Mouse (Mus musculus) kidney, embryonic 16.5 days (tissue): ENCODE results near the gene Olfm3. TPM values are rescaled to one million over a fixed set of nuclear protein-coding genes. Genes with fewer than 3 reads are reported as not detected.

Experiments used
- ATAC-seq: fragments of 200-750 bp; cut with Nextera tagmentation; 2 replicates; pipeline ENCODE4 v1.8.0; 2017; ENCODE audit warnings: moderate TSS enrichment; ENCODE audit not compliant: low FRiP score, low TSS enrichment
- H3K27ac ChIP-seq: fragments of 300-500 bp; sonication (generic); 2 replicates; pipeline ENCODE4 v1.5.1; 2014; ENCODE audit warnings: low read length
- H3K27me3 ChIP-seq: fragments of 300-500 bp; sonication (generic); 2 replicates; pipeline ENCODE4 v1.6.1; 2014; ENCODE audit warnings: low read length, control low read depth, mixed read lengths; ENCODE audit not compliant: insufficient read depth
- H3K36me3 ChIP-seq: fragments of 300-500 bp; sonication (generic); 2 replicates; pipeline ENCODE4 v1.6.1; 2014; ENCODE audit warnings: low read length, control low read depth, mixed read lengths; ENCODE audit not compliant: insufficient read depth
- H3K4me1 ChIP-seq: fragments of 300-500 bp; sonication (generic); 2 replicates; pipeline ENCODE4 v1.6.1; 2014; ENCODE audit warnings: low read length, control low read depth, mixed read lengths; ENCODE audit not compliant: insufficient read depth
- H3K4me2 ChIP-seq: fragments of 300-500 bp; sonication (generic); replicated peaks from 2 replicates; pipeline ENCODE4 v1.6.1; 2014; ENCODE audit warnings: low read depth, low read length
- H3K4me3 ChIP-seq: fragments of 300-500 bp; sonication (generic); 2 replicates; pipeline ENCODE4 v1.5.1; 2014; ENCODE audit warnings: mild to moderate bottlenecking, low read length
- H3K9ac ChIP-seq: fragments of 300-500 bp; sonication (generic); replicated peaks from 2 replicates; pipeline ENCODE4 v1.6.1; 2014; ENCODE audit warnings: low read length
- H3K9me3 ChIP-seq: fragments of 300-500 bp; sonication (generic); 2 replicates; pipeline ENCODE4 v1.6.1; 2016; ENCODE audit warnings: low read length, control low read depth
- WGBS: fragments of 180-500 bp; shearing (Covaris S2); extraction: QIAGEN DNeasy Blood & Tissue Kit; methylation state at CpG from one replicate; pipeline ENCODE4 v1.1.7; 2014; 5-methylcytosine and 5-hydroxymethylcytosine counted together
- polyA plus RNA-seq: library from polyadenylated mRNA; unstranded; fragments of >200 nt; fragmentation: Nextera tagmentation; extraction: Ambion mirVana; gene quantifications from 2 replicates; pipeline ENCODE4 v1.2.1, GENCODE M21; 2015

The Olfm3 gene
- polyA plus RNA-seq, 1 experiment from 2014 or later, result 0.09 TPM

DNA sequence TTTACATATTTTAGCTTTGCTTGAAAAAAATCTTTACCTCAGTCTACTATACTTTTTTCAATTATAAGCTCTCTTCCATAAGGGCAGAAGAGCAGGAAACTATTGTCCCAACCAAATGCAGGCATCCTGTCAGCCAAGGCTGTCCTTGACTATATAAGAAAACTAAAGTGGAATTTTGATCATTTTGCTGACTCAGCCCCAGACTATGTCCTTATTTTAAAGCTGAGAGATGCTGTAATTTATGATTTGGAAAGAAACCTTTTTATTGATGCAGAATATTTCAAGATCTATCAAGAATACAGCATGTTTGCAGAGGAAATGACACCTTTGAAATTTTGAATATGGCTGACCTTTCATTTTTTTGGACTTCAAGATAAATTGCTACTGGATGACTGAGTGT lies 51.0 kb downstream of the Olfm3 start:
- H3K4me2 ChIP-seq, result no peak overlapping the region
- H3K27me3 ChIP-seq, result no peaks in the 10 kb centered on the region
- no peaks in the 10 kb centered on the region for H3K36me3 ChIP-seq
- H3K4me1 ChIP-seq, result no peaks in the 10 kb centered on the region
- H3K4me3 ChIP-seq, result no peak overlapping the region
- no peak overlapping the region for H3K27ac ChIP-seq
- no peak overlapping the region for H3K9ac ChIP-seq
- no peaks in the 10 kb centered on the region for H3K9me3 ChIP-seq
- no peak for ATAC-seq

- 64% methylated on average over 7 of the region's 7 CpGs for WGBS
- no peaks in the 10 kb centered on the region for H3K9me3 ChIP-seq
- ATAC-seq, result no peak
Observed at GRCm38 (mm10) chr3:114959311-114959967, 55.6 kb downstream of the Olfm3 start.

GRCm38 (mm10) chr3:114962316-114963083 lies 58.6 kb downstream of the Olfm3 start:
- H3K4me1 ChIP-seq, result no peaks in the 10 kb centered on the region
- no peaks in the 10 kb centered on the region for H3K9me3 ChIP-seq
- no peak for ATAC-seq
- no peaks in the 10 kb centered on the region for H3K36me3 ChIP-seq
- no peak overlapping the region for H3K27ac ChIP-seq
- WGBS, result 73% methylated on average over 4 of the region's 4 CpGs
- no peak overlapping the region for H3K4me2 ChIP-seq
- no peaks in the 10 kb centered on the region for H3K27me3 ChIP-seq
- H3K4me3 ChIP-seq, result no peak overlapping the region
- H3K9ac ChIP-seq, result no peak overlapping the region

More at GRCm38 (mm10) chr3:114959311-114959967, 55.6 kb downstream of the Olfm3 start:
- H3K9ac ChIP-seq, result no peak overlapping the region
- H3K36me3 ChIP-seq, result no peaks in the 10 kb centered on the region
- no peaks in the 10 kb centered on the region for H3K4me1 ChIP-seq
- H3K27ac ChIP-seq, result no peak overlapping the region
- no peak overlapping the region for H3K4me3 ChIP-seq
- no peak overlapping the region for H3K4me2 ChIP-seq
- no peaks in the 10 kb centered on the region for H3K27me3 ChIP-seq

DNA sequence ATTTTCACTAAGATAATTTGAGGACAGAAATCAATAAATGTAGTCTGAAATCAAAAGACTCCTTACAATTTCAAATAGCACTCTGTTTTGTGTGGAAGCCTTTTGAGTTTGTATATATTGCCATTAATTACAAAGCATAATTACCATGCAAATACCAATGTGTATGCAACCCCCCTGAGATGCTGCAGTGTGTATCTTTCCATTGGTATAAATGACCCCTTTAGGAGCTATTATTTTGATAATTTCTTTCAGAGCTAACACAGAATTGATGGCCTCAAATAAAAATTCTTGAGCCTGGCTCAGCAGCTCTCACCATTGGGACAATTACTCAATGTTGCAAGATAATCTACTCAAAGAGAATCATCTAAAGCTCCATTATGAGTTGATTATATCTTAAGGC lies 67.3 kb downstream of the Olfm3 start:
- no peaks in the 10 kb centered on the region for H3K9me3 ChIP-seq
- H3K27me3 ChIP-seq, result no peaks in the 10 kb centered on the region
- H3K27ac ChIP-seq, result no peak overlapping the region
- H3K4me1 ChIP-seq, result no peaks in the 10 kb centered on the region
- H3K4me3 ChIP-seq, result no peak overlapping the region
- ATAC-seq, result no peak
- no peak overlapping the region for H3K4me2 ChIP-seq
- H3K36me3 ChIP-seq, result no peaks in the 10 kb centered on the region
- no peak overlapping the region for H3K9ac ChIP-seq

DNA sequence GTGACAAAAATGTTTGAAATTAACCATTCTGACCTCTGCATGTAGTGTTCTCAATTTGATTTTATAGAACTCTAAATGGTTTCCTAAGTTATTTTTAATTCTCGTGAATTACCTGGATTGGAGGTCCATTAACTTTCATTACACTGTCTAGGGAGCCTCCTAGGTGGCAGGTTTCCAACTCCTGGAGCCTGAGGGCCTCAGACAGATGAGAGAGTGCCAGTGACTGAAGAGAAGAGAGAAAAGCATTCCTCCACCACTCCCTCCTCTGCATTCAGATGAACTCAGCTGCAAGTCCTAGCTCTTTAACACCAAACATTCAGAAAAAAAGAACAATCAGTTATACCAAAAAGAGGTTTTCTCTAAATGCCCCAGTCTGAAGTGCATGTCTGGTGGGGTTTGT lies 68.6 kb downstream of the Olfm3 start:
- no peaks in the 10 kb centered on the region for H3K36me3 ChIP-seq
- no peaks in the 10 kb centered on the region for H3K4me1 ChIP-seq
- H3K9me3 ChIP-seq, result no peaks in the 10 kb centered on the region
- no peaks in the 10 kb centered on the region for H3K27me3 ChIP-seq
- WGBS, result 44% methylated on average over 1 of the region's 1 CpGs
- H3K27ac ChIP-seq, result no peak overlapping the region
- H3K9ac ChIP-seq, result no peak overlapping the region
- no peak overlapping the region for H3K4me2 ChIP-seq
- H3K4me3 ChIP-seq, result no peak overlapping the region
- no peak for ATAC-seq

DNA sequence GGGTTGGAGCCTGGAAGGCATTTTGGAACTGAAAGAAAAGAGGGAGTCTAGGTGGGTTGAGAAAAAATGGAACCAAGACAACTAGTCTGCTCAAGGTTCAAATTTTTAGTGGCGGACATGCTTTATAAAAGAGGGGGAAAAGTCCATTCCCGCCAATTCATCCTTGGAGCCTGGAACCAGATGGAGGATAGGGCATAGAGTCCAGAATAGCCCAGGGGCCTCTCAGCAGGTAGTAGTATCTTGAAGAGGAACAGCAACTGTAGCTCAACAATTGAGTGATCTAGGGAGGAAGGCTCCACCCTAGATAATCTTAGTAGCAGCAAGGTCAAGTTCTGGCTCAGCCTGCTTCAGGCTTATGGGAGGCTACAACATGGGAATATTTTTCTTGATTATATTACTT lies 87.0 kb downstream of the Olfm3 start:
- Histone ChIP-seq H3K9me3 (no peaks in the 10 kb centered on the region), H3K4me2 (no peak overlapping the region), H3K4me3 (no peak overlapping the region), H3K27ac (no peak overlapping the region), H3K4me1 (no peaks in the 10 kb centered on the region), H3K36me3 (no peaks in the 10 kb centered on the region), H3K27me3 (no peaks in the 10 kb centered on the region), H3K9ac (no peak overlapping the region)
- WGBS, result 100% methylated on average over 2 of the region's 2 CpGs
- no peak for ATAC-seq

DNA sequence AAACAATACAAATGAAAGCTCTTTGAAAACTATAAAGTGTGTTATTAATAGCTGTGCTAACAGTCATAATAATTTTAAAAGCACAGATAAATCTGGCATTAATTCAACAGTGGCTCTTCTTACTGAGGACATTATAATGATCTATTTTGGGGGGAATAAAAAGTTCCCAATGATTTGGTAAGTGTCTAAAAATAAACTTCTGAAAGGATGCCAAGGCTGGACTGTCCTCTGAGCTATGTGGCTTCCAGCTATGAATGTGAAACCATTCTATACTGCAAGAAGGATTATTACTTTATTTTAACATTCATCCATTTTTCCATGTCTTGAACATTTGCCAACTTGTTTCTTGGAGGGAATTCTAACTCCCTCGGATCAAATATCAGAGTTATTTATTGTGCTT lies 92.1 kb downstream of the Olfm3 start:
- no peaks in the 10 kb centered on the region for H3K9me3 ChIP-seq
- no peak overlapping the region for H3K4me3 ChIP-seq
- no peaks in the 10 kb centered on the region for H3K27me3 ChIP-seq
- WGBS, result 40% methylated on average over 1 of the region's 1 CpGs
- H3K4me2 ChIP-seq, result no peak overlapping the region
- H3K36me3 ChIP-seq, result no peaks in the 10 kb centered on the region
- H3K27ac ChIP-seq, result no peak overlapping the region
- H3K9ac ChIP-seq, result no peak overlapping the region
- no peak for ATAC-seq
- no peaks in the 10 kb centered on the region for H3K4me1 ChIP-seq

DNA sequence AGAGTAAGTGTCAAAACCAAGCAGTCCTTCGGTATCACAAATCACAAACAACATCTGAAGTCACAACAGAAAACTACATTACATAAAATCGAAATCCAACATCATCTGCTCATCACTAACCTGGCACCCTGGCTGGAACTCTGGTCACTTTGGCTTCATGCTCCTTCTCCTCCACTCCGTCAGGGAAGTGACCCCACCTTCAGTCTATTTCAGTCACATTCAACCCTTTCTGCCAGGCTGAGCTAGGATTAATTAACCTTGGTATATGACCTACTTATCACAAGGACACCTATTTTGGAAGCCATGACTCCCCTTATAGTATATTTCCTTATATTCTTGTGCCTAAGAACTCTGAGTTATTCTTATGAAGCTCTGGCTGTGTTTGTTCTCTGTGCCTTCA lies 123.7 kb downstream of the Olfm3 start:
- Histone ChIP-seq H3K27ac (no peak overlapping the region), H3K36me3 (no peaks in the 10 kb centered on the region), H3K27me3 (no peaks in the 10 kb centered on the region), H3K4me3 (no peak overlapping the region), H3K9me3 (no peaks in the 10 kb centered on the region), H3K4me2 (no peak overlapping the region), H3K4me1 (no peaks in the 10 kb centered on the region), H3K9ac (no peak overlapping the region)
- no peak for ATAC-seq
- 82% methylated on average over 3 of the region's 3 CpGs for WGBS

GRCm38 (mm10) chr3:115028046-115028445 lies 124.2 kb downstream of the Olfm3 start:
- no peaks in the 10 kb centered on the region for H3K27me3 ChIP-seq
- no peak overlapping the region for H3K9ac ChIP-seq
- no peak for ATAC-seq
- no peaks in the 10 kb centered on the region for H3K36me3 ChIP-seq
- H3K4me1 ChIP-seq, result no peaks in the 10 kb centered on the region
- no peak overlapping the region for H3K27ac ChIP-seq
- H3K4me2 ChIP-seq, result no peak overlapping the region
- H3K4me3 ChIP-seq, result no peak overlapping the region
- WGBS, result 80% methylated on average over 1 of the region's 1 CpGs
- no peaks in the 10 kb centered on the region for H3K9me3 ChIP-seq

- H3K27ac ChIP-seq, result no peak overlapping the region
- no peaks in the 10 kb centered on the region for H3K27me3 ChIP-seq
- H3K4me3 ChIP-seq, result no peak overlapping the region
- no peak overlapping the region for H3K9ac ChIP-seq
- ATAC-seq, result no peak
- H3K4me2 ChIP-seq, result no peak overlapping the region
- 92% methylated on average over 1 of the region's 1 CpGs for WGBS
- H3K36me3 ChIP-seq, result no peaks in the 10 kb centered on the region
- H3K4me1 ChIP-seq, result no peaks in the 10 kb centered on the region
- no peaks in the 10 kb centered on the region for H3K9me3 ChIP-seq
Observed at GRCm38 (mm10) chr3:115028611-115029010, 124.7 kb downstream of the Olfm3 start.
